Mouse (Mus musculus) left cerebral cortex, adult 9 months (tissue): Measurements from ENCODE around the gene Ankrd40.

Experiments used
- DNase-seq, 2 experiments: peaks; one replicate each; pipeline ENCODE4 v3.0.0; 2022; ENCODE audit warnings: low spot score in 2 of 2

The Ankrd40 gene

DNA sequence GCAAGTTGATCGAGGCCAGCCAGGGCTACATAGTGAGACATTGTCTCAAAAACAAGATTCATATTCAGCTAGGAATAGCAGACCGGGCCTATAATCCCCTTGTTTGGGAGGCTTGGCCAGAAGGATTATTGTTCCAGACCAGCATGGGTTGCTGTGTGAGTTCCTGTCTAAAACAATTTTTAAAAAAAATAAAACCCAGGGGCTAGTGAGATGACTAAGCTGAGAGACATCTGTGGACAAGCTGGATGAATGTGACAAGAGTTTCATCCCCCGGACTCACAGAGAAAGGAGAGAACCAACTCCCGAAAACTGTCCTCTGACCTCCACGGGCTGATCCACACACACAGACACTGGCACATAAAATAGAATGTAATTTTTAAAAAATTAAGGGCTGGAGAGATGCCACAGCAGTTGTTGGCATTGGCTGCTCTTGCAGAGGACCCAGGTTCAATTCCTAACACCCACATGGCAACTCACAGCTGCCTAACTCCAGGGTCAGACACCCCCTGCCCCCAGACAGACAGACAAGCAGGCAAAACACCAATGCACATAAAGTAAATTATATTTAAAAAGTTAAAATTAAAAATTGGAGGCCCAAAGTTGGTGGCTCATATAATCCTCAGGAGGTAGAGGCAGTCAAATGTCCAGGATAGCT is 4.4 kb upstream of the Ankrd40 start:
- DNase-seq = no peak

- no peak for DNase-seq
Measured at GRCm38 (mm10) chr11:94324618-94325017, 3.2 kb upstream of the Ankrd40 start.

- DNase-seq = peak in 1 of 2 experiments; percentile 38
Measured at GRCm38 (mm10) chr11:94326961-94327411, 815 bp upstream of the Ankrd40 start.

GRCm38 (mm10) chr11:94328644-94329025 is 834 bp downstream of the Ankrd40 start:
- peak in 1 of 2 experiments; percentile 35 for DNase-seq

DNA sequence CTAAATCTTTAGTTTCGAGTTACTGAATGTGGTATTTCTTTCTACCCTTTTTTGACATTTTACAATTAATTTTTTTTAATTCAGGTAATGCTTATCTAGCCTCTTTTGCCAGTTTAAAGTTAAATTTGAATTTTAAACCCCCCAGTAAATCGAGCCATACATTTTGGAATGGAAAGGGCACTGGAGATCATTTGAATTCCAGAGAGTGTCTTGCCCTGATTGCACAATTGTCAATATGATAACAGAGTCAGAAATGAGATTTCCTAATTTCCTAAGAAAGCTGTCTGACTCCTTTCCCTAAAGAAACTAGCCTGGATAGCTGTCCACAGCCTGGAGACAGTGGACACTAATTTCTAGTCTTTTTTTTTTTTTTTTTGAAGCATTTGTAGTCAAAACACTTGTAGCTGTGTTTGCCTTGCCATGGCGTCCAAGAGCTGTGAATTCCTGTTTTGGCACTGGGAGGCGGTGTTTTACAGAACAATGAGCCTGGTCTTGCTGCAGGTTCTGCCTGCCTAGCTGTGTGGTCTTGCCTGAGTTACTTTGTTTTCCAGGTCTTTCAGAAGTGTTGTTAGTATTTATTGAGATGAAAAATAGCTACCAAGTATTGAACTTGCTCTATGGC is 1.6 kb downstream of the Ankrd40 start:
- peak in 1 of 2 experiments; percentile 76 for DNase-seq

DNA sequence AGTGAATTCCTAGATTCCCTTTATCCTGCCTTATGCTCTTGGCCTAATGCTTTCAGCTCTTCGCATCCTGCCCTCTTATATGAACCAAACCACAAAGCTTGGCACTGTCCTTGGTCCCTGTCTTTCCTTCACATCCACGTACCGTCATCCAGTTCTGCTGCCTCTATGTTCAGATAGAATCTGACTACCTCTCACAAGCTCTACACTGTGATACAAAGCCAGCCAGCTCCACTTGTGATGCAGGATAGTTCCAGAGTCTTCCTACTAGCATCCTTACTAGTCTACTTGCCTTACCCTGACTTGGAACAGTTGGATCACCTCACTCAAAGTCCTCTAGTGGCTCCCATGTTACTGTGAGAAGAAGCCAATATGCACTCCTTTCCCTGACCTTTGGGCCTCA is 2.4 kb downstream of the Ankrd40 start:
- DNase-seq = no peak

DNA sequence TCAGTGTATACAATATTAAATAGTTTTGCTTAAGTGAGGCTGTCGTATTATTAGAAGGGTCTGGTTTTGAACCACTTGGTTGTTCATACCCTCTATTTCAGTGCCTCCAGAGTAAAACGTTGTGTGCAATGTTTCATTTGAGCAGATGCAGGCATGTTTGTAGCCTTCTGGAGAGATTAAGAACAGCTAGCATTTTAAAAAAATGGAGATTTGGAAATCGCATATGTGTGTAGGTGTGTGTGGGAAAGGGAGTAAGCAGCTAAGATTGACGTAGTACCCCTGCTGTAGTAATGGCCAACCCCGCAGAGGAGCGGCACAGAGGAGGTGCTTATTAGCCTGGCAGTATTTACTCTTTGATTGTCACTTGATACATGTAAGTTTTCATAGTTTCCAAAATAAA is 4.9 kb downstream of the Ankrd40 start:
- no peak for DNase-seq

DNA sequence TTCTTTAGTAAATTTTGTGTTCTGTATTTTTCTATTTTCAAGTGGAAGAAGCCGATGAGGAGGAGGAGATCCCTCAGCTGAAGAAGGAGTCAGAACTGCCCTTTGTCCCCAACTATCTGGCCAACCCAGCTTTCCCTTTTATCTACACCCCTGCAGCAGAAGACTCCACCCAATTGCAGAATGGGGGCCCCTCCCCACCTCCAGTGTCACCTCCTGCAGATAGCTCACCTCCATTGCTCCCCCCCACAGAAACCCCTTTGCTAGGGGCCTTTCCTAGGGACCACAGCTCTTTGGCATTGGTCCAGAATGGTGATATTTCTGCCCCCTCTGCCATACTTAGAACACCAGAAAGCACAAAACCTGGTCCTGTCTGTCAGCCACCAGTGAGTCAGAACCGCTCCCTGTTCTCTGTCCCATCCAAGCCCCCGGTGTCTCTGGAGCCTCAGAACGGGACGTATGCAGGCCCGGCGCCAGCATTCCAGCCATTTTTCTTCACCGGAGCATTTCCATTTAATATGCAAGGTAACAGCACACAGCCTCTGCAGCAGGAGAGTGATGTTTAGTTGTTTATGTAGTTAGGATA is 6.7 kb downstream of the Ankrd40 start:
- DNase-seq = no peak

- no peak for DNase-seq
Measured at GRCm38 (mm10) chr11:94336551-94336950, 8.8 kb downstream of the Ankrd40 start.

GRCm38 (mm10) chr11:94338347-94338746 is 10.5 kb downstream of the Ankrd40 start:
- no peak for DNase-seq

GRCm38 (mm10) chr11:94339732-94340585 is 12.2 kb downstream of the Ankrd40 start:
- DNase-seq = peak in 1 of 2 experiments; percentile 65

DNA sequence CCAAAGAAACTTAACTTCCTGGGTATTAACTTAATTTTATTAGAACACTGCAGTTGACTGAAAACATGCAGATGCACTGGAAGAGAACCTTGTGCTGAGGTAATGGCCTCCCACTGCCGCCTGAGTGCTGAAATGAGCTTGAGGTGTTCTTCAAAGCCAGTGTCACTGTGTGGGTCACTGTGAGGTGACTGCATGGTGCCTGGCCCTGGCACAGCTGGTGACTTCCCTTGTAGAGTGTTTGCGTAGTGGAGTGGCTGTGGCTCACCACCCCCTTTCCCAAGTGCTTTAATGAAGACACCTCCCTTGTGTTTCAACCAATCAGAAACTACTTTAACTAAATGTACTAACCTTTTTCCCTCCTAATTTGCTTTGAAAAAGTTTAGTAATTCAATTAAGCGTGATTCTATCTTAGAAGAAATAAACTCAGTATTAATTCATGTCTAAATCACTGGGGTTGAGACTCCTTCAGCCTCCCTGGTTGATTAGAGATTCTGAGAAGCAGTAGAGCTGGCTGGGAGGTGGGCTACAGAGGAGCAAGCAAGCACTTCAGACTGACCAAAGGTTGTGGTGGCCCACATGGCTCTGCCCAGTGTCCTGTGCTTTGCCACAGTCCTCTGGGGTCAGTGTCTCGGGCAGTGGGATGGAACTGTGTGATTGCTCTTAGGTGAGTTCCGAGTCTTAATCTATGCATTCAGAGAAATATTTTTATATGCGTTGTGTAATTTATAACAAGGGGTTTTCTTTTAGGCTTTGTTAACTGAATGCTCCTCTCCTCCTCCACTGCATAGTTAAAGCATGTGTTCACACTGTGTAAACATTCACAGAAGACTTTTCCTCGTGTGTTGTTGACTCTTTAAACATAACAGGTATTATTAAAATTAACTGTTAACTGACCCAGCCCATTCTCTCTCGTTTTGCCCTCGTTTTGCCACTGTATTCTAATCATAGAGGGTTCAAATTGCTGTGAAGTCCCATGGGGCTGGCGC is 13.4 kb downstream of the Ankrd40 start:
- no peak for DNase-seq

DNA sequence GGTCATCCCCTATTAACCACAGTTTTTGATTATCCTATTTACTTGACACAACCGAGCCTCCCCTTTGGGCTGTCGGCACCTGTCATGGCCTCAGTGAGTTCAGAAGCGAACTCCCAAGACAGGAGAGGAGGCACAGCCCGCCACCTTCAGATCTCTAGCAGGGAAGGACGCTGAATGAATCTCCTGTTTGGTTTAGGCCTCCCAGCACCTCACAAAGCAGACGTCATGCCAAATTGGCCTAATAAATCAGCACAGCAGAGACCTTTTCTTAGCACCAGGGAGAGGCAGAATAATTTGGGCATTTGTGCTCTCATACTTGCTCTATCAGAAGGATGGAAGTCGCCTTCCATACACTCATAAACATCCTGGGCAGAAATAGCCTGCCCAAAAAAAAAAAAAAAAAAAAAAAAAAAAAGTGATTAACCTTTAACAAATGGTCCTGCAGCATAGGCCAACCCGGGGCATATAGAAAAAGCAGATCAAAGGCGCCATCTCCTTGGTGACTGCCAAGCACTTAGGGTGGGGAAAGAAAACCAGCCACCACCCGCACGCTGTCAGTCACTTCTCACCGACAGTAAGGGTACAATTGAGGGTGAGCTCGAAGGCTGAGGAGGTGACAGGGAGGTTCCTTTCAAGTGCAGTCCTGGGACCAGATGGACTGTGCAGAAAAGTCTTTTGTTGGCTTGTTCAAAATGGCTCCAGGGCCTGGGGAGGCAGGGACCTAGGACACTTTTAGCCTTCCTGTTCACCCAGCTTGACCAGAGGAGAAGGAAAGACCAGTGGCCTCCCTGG is 14.5 kb downstream of the Ankrd40 start:
- no peak for DNase-seq

DNA sequence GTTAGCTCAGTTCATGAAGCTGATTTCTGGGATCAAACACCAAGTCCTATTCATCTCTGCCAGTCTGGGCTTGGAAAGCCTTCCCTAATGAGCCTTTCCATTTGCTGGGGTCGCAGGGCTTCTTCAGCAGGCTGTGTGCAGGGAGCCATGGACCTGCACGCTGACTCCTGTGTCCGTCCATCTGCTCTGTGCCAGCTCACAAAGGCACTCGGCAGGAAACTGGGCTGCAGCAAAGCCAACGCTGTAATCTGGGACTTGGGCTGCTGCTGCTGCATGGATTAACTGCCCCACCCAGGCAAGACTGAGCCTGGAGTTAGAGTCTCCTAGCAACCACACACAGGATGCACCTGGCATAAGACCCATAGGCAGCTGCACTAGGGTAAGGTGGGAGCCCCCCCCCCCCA is 16.2 kb downstream of the Ankrd40 start:
- no peak for DNase-seq

GRCm38 (mm10) chr11:94344470-94344869 is 16.7 kb downstream of the Ankrd40 start:
- DNase-seq = no peak

DNA sequence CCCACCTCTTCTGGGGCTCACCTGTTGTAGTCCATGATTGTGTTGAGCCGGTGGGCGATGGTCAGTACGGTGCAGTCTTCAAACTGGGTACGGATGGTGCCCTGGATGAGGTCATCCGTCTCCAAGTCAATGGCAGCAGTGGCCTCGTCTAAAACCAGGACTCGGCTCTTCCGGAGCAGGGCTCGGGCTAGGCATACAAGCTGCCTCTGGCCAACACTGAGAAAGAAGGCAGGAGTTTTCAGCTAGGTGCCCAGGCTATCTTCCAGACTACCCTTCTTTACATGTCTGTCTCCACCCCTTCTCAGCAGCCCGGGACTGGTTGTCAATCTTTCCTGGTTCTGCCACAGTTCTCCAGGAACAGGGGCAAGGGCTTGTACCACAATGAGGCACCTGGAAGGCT is 18.1 kb downstream of the Ankrd40 start:
- no peak for DNase-seq

DNA sequence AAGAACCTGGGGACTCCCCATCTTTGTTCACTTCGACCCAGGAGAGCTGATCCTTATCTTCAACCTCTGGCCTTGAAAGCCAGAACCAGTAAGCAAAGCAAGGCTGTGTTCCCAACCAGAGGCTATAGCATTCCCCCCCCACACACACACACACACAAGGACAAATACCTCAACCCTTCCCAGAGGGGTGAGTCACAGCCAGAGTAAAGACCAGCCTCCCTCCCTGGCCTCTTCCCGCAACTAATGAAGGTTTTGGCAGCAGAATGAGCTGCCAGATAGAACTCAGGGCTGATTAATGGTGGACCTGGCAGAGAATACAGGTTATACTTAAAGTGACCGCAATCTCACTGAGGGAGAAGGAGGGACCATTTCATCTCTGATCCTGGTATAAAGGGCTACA is 18.8 kb downstream of the Ankrd40 start:
- no peak for DNase-seq

DNA sequence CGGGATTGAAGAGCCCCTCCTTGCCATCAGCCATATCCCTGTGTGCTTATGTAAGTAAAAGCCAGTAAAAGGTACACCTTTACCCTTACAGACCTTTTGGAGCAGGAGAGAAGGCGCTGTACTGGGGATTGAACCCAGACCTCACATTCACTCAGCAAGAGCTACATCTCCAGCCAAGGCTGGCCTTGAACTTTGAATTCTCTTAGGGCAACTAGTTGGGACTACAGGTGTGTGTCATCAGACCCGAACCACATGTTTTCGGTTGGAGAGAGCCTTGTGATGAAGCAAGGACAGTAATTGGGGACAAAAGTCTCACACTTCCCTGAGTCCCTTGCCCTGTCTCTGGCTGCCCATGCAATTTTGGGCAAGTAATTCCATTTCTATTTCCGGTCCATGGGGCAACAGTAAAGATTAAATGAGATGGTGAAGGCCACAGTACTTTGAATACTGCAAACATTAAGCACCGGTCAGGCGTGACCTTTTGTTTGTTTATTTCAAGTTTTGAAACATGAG is 19.3 kb downstream of the Ankrd40 start:
- DNase-seq = no peak

DNA sequence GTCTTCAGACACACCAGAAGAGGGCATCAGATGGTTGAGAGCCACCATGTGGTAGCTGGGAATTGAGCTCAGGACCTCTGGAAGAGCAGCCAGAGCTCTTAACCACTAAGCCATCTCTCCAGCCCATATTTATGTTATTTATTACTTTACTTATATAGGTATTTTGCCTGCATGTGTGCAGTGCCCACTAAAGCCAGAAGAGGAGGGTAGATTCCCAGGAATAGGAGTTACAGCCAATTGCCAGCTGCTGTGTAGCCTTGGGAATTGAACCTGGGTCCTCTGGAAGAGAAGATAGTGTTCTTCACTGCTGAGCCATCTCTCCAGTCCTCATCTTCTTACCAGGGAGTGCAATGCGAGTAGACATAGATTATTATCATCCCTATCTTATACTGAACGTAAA is 22.0 kb downstream of the Ankrd40 start:
- no peak for DNase-seq

- no peak for DNase-seq
Measured at GRCm38 (mm10) chr11:94350337-94350736, 22.5 kb downstream of the Ankrd40 start.
